Mouse (Mus musculus): ENCODE measurements around the gene Dok7.

GRCm38 (mm10) chr5:35104183-35104959 is 47.8 kb downstream of the Dok7 start:
- TF ChIP-seq GATA1 (IDR thresholded peaks at IDR 0.05; ENCODE audit: low read length) (no peak), TAL1 (IDR thresholded peaks at IDR 0.05; ENCODE audit: low read length) (no peak)

Data from erythroblast, embryonic 14.5 days (primary cell).